30 mouse cellular contexts compared by ENCODE assay signal in genomic region chr9:65703241-65703640, GRCm38 (mm10).
"Had no signal": no experiment of that assay in that cellular context is flagged by ENCODE, and none has a peak within 500 bp of the region (broad histone marks: within the 10 kb centered on the region; RNA-seq: fewer than 3 reads in every experiment).

No protein-coding gene starts in this region.

- ATAC-seq: liver, embryonic 12.5 days; liver, postnatal 0 days; lung, postnatal 0 days; midbrain, embryonic 13.5 days; midbrain, embryonic 16.5 days had no signal

- H3K9ac ChIP-seq: limb, embryonic 12.5 days; limb, embryonic 13.5 days; limb, embryonic 15.5 days; liver, embryonic 12.5 days; liver, embryonic 13.5 days; liver, embryonic 14.5 days; liver, embryonic 15.5 days; liver, postnatal 0 days; lung, embryonic 14.5 days; lung, embryonic 15.5 days; midbrain, embryonic 12.5 days; midbrain, embryonic 13.5 days had no signal

- H3K4me3 ChIP-seq: limb, embryonic 10.5 days; limb, embryonic 12.5 days; limb, embryonic 13.5 days; limb, embryonic 15.5 days; liver, embryonic 12.5 days; liver, embryonic 13.5 days; liver, embryonic 15.5 days; lung, embryonic 15.5 days; megakaryocyte, embryonic 14.5 days; midbrain, embryonic 10.5 days; midbrain, embryonic 12.5 days; midbrain, embryonic 13.5 days; myocyte had no signal

- H3K9me3 ChIP-seq: limb, embryonic 10.5 days; limb, embryonic 12.5 days; limb, embryonic 13.5 days; limb, embryonic 15.5 days; liver, embryonic 12.5 days; liver, embryonic 13.5 days; liver, embryonic 15.5 days; lung, embryonic 15.5 days; megakaryocyte, embryonic 14.5 days; midbrain, embryonic 10.5 days; midbrain, embryonic 12.5 days; midbrain, embryonic 13.5 days had no signal

- H3K4me2 ChIP-seq: limb, embryonic 12.5 days; limb, embryonic 13.5 days; limb, embryonic 15.5 days; liver, embryonic 11.5 days; liver, embryonic 12.5 days; liver, embryonic 13.5 days; liver, embryonic 15.5 days; lung, embryonic 14.5 days; lung, embryonic 15.5 days; midbrain, embryonic 11.5 days; midbrain, embryonic 12.5 days; midbrain, embryonic 13.5 days had no signal

- H3K4me1 ChIP-seq: limb, embryonic 10.5 days; limb, embryonic 12.5 days; limb, embryonic 13.5 days; limb, embryonic 15.5 days; liver, embryonic 12.5 days; liver, embryonic 13.5 days; liver, embryonic 15.5 days; lung, embryonic 15.5 days; midbrain, embryonic 10.5 days; midbrain, embryonic 12.5 days; midbrain, embryonic 13.5 days had no signal

- H3K27ac ChIP-seq: limb, embryonic 10.5 days; limb, embryonic 12.5 days; limb, embryonic 13.5 days; limb, embryonic 15.5 days; liver, embryonic 12.5 days; liver, embryonic 13.5 days; liver, embryonic 14.5 days; liver, embryonic 15.5 days; lung, embryonic 15.5 days; macrophage; midbrain, embryonic 10.5 days; midbrain, embryonic 12.5 days; midbrain, embryonic 13.5 days had no signal

- DNase-seq: left cerebral cortex, postnatal 4 days; liver; liver, embryonic 13.5 days; liver, postnatal 0 days; lung, adult 18-20 months; lung, adult 2 months; lung, embryonic 14.5 days; lung, postnatal 10 days; lung, postnatal 14 days; lung, postnatal 36 days; lung, postnatal 4 days; midbrain, embryonic 14.5 days had no signal

- H3K27me3 ChIP-seq: limb, embryonic 12.5 days; limb, embryonic 13.5 days; limb, embryonic 15.5 days; liver, embryonic 12.5 days; liver, embryonic 13.5 days; liver, embryonic 15.5 days; lung, embryonic 15.5 days; megakaryocyte, embryonic 14.5 days; midbrain, embryonic 12.5 days; midbrain, embryonic 13.5 days had no signal
